Mouse (Mus musculus): ENCODE measurements around the gene Sugp2. TPM values are rescaled to one million over a fixed set of nuclear protein-coding genes. Genes with fewer than 3 reads are reported as not detected.

The Sugp2 gene
- total RNA-seq, 1 experiment: 45.5 TPM

DNA sequence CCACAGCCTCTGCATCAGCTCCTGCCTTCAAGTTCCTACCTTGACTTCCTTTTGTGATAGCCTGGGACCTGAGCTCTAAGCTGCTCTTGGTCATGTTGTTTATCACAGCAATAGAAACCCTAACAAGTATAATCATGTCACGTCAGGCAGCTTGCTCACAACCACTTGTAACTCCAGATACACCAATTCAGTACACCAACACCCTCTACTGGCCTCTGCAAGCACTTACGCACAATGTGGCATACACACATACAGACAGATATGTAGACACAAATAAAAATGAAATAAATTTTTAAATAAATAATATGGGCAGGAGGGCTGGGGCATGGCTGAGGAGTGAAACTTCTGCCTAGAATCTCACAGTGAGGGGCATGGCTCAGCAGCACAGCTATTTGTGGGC is 38.3 kb upstream of the Sugp2 start:
- TF ChIP-seq CHD2 (IDR thresholded peaks at IDR 0.05; ENCODE audit: low read depth, low read length) (no peak), ZC3H11A (IDR thresholded peaks at IDR 0.05; ENCODE audit: borderline replicate concordance, low read depth, low read length) (no peak)
- H3K4me1 ChIP-seq (ENCODE audit: control insufficient read depth in 2 of 2, insufficient read depth in 2 of 2, low read length in 2 of 2, poor library complexity in 1 of 2): no peaks in the 10 kb centered on the region

DNA sequence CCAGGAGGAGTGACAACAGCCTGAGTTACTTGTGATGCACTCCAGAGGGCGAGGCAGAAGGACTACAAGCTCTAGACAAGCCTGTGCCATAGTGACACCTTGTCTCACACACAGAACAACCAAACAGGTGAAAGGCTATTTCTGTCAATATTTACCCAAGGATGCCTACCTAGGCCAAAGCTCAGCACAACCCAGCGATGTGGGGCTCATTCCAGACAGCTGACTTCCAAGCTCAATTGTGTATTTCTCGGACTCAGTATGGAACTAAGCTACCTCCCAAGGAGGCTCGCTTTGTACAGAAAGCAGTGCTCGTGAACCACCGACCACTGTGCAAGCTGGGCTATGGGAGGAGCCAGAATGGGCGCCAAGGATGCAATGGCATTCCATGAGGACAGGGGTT is 36.4 kb upstream of the Sugp2 start:
- no peaks in the 10 kb centered on the region for H3K9me3 ChIP-seq (ENCODE audit: control insufficient read depth, insufficient read depth, low read depth, low read length)
- no peak for TF ChIP-seq ZNF384 (IDR thresholded peaks at IDR 0.05; ENCODE audit: low read depth, low read length)
- TF ChIP-seq HCFC1 (IDR thresholded peaks at IDR 0.05; ENCODE audit: borderline replicate concordance, insufficient read depth, low read length): no peak
- TF ChIP-seq MAFK (IDR thresholded peaks at IDR 0.05; ENCODE audit: insufficient read depth, low read depth, low read length): no peak
- no peak for TF ChIP-seq ZC3H11A (IDR thresholded peaks at IDR 0.05; ENCODE audit: borderline replicate concordance, low read depth, low read length)
- TF ChIP-seq CHD2 (IDR thresholded peaks at IDR 0.05; ENCODE audit: low read depth, low read length): no peak
- in situ Hi-C loops (cut with MboI; ENCODE audit: low sequenced_read_pairs in 2 of 2, unreplicated experiment in 2 of 2): no loop called here
- no peaks in the 10 kb centered on the region for H3K36me3 ChIP-seq (ENCODE audit: control insufficient read depth, insufficient read depth, low read length, poor library complexity, severe bottlenecking)
- no peak overlapping the region for H3K27ac ChIP-seq (ENCODE audit: insufficient read depth, low read depth, low read length, poor library complexity, severe bottlenecking)
- no peak overlapping the region for H3K9ac ChIP-seq (ENCODE audit: insufficient read depth, low read depth, low read length, poor library complexity, severe bottlenecking)
- H3K4me3 ChIP-seq (ENCODE audit: insufficient read depth in 1 of 2, low read depth in 1 of 2, low read length in 2 of 2, poor library complexity in 1 of 2, severe bottlenecking in 1 of 2): no peak overlapping the region
- no peak for DNase-seq (ENCODE audit: low read depth, low spot score)
- H3K4me1 ChIP-seq (ENCODE audit: control insufficient read depth in 2 of 2, insufficient read depth in 2 of 2, low read length in 2 of 2, poor library complexity in 1 of 2): no peaks in the 10 kb centered on the region

More for the DNA sequence above, 38.3 kb upstream of the Sugp2 start:
- no peak for DNase-seq (ENCODE audit: low read depth, low spot score)
- no peaks in the 10 kb centered on the region for H3K9me3 ChIP-seq (ENCODE audit: control insufficient read depth, insufficient read depth, low read depth, low read length)
- no peak overlapping the region for H3K4me3 ChIP-seq (ENCODE audit: insufficient read depth in 1 of 2, low read depth in 1 of 2, low read length in 2 of 2, poor library complexity in 1 of 2, severe bottlenecking in 1 of 2)
- H3K27ac ChIP-seq (ENCODE audit: insufficient read depth, low read depth, low read length, poor library complexity, severe bottlenecking): no peak overlapping the region
- in situ Hi-C loops (cut with MboI; ENCODE audit: low sequenced_read_pairs in 2 of 2, unreplicated experiment in 2 of 2): no loop called here
- H3K9ac ChIP-seq (ENCODE audit: insufficient read depth, low read depth, low read length, poor library complexity, severe bottlenecking): no peak overlapping the region
- H3K36me3 ChIP-seq (ENCODE audit: control insufficient read depth, insufficient read depth, low read length, poor library complexity, severe bottlenecking): no peaks in the 10 kb centered on the region

GRCm38 (mm10) chr8:70200098-70200681 is 33.8 kb upstream of the Sugp2 start:
- no peak overlapping the region for H3K4me3 ChIP-seq (ENCODE audit: insufficient read depth in 1 of 2, low read depth in 1 of 2, low read length in 2 of 2, poor library complexity in 1 of 2, severe bottlenecking in 1 of 2)
- TF ChIP-seq CHD2 (IDR thresholded peaks at IDR 0.05; ENCODE audit: low read depth, low read length) (no peak), HCFC1 (IDR thresholded peaks at IDR 0.05; ENCODE audit: borderline replicate concordance, insufficient read depth, low read length) (no peak), ZNF384 (IDR thresholded peaks at IDR 0.05; ENCODE audit: low read depth, low read length) (no peak)
- in situ Hi-C loops (cut with MboI; ENCODE audit: low sequenced_read_pairs in 2 of 2, unreplicated experiment in 2 of 2): no loop called here

DNA sequence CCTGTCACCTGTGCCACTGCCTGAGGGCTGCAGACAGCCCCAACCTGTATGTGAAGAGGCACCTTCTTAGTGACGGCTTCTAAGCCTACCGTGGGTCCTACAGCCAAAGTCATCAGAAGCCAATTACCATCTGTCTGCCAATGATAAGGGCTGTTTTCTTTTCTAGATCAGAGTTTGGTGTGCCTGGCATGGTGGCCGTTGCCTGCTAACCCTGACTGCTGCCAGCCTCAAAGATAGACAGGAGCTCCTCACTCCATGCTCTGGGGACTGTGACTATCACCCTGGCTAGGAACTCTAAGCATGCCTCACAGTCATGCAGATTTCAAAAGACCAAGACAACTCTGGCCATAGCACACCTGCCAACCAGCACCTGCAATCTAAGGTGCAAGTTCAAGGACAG is 32.6 kb upstream of the Sugp2 start:
- TF ChIP-seq MAFK (IDR thresholded peaks at IDR 0.05; ENCODE audit: insufficient read depth, low read depth, low read length): no peak
- no peak for TF ChIP-seq ZNF384 (IDR thresholded peaks at IDR 0.05; ENCODE audit: low read depth, low read length)
- no peak for TF ChIP-seq ZC3H11A (IDR thresholded peaks at IDR 0.05; ENCODE audit: borderline replicate concordance, low read depth, low read length)
- TF ChIP-seq CHD2 (IDR thresholded peaks at IDR 0.05; ENCODE audit: low read depth, low read length): no peak
- TF ChIP-seq HCFC1 (IDR thresholded peaks at IDR 0.05; ENCODE audit: borderline replicate concordance, insufficient read depth, low read length): no peak
- Histone ChIP-seq H3K4me3 (ENCODE audit: insufficient read depth in 1 of 2, low read depth in 1 of 2, low read length in 2 of 2, poor library complexity in 1 of 2, severe bottlenecking in 1 of 2) (no peak overlapping the region), H3K27ac (ENCODE audit: insufficient read depth, low read depth, low read length, poor library complexity, severe bottlenecking) (no peak overlapping the region), H3K36me3 (ENCODE audit: control insufficient read depth, insufficient read depth, low read length, poor library complexity, severe bottlenecking) (no peaks in the 10 kb centered on the region), H3K9me3 (ENCODE audit: control insufficient read depth, insufficient read depth, low read depth, low read length) (no peaks in the 10 kb centered on the region), H3K9ac (ENCODE audit: insufficient read depth, low read depth, low read length, poor library complexity, severe bottlenecking) (no peak overlapping the region), H3K4me1 (ENCODE audit: control insufficient read depth in 2 of 2, insufficient read depth in 2 of 2, low read length in 2 of 2, poor library complexity in 1 of 2) (peaks cover 0 to 2% of the 10 kb centered on the region in 2 experiments; a peak in 1 of 4 replicates)
- in situ Hi-C loops (cut with MboI; ENCODE audit: low sequenced_read_pairs in 2 of 2, unreplicated experiment in 2 of 2): no loop called here
- no peak for DNase-seq (ENCODE audit: low read depth, low spot score)

More at GRCm38 (mm10) chr8:70200098-70200681, 33.8 kb upstream of the Sugp2 start:
- no peaks in the 10 kb centered on the region for H3K9me3 ChIP-seq (ENCODE audit: control insufficient read depth, insufficient read depth, low read depth, low read length)
- DNase-seq (ENCODE audit: low read depth, low spot score): no peak
- no peaks in the 10 kb centered on the region for H3K36me3 ChIP-seq (ENCODE audit: control insufficient read depth, insufficient read depth, low read length, poor library complexity, severe bottlenecking)
- no peak overlapping the region for H3K9ac ChIP-seq (ENCODE audit: insufficient read depth, low read depth, low read length, poor library complexity, severe bottlenecking)
- peaks cover 0 to 2% of the 10 kb centered on the region in 2 experiments; a peak in 1 of 4 replicates for H3K4me1 ChIP-seq (ENCODE audit: control insufficient read depth in 2 of 2, insufficient read depth in 2 of 2, low read length in 2 of 2, poor library complexity in 1 of 2)
- H3K27ac ChIP-seq (ENCODE audit: insufficient read depth, low read depth, low read length, poor library complexity, severe bottlenecking): no peak overlapping the region

GRCm38 (mm10) chr8:70203072-70203471 is 31.0 kb upstream of the Sugp2 start:
- peaks cover 0 to 2% of the 10 kb centered on the region in 2 experiments; a peak in 1 of 4 replicates for H3K4me1 ChIP-seq (ENCODE audit: control insufficient read depth in 2 of 2, insufficient read depth in 2 of 2, low read length in 2 of 2, poor library complexity in 1 of 2)
- H3K27ac ChIP-seq (ENCODE audit: insufficient read depth, low read depth, low read length, poor library complexity, severe bottlenecking): no peak overlapping the region
- H3K36me3 ChIP-seq (ENCODE audit: control insufficient read depth, insufficient read depth, low read length, poor library complexity, severe bottlenecking): no peaks in the 10 kb centered on the region
- H3K4me3 ChIP-seq (ENCODE audit: insufficient read depth in 1 of 2, low read depth in 1 of 2, low read length in 2 of 2, poor library complexity in 1 of 2, severe bottlenecking in 1 of 2): no peak overlapping the region
- DNase-seq (ENCODE audit: low read depth, low spot score): no peak
- H3K9ac ChIP-seq (ENCODE audit: insufficient read depth, low read depth, low read length, poor library complexity, severe bottlenecking): no peak overlapping the region
- in situ Hi-C loops (cut with MboI; ENCODE audit: low sequenced_read_pairs in 2 of 2, unreplicated experiment in 2 of 2): no loop called here
- H3K9me3 ChIP-seq (ENCODE audit: control insufficient read depth, insufficient read depth, low read depth, low read length): no peaks in the 10 kb centered on the region
- TF ChIP-seq CHD2 (IDR thresholded peaks at IDR 0.05; ENCODE audit: low read depth, low read length) (no peak), ZNF384 (IDR thresholded peaks at IDR 0.05; ENCODE audit: low read depth, low read length) (no peak), HCFC1 (IDR thresholded peaks at IDR 0.05; ENCODE audit: borderline replicate concordance, insufficient read depth, low read length) (no peak), MAFK (IDR thresholded peaks at IDR 0.05; ENCODE audit: insufficient read depth, low read depth, low read length) (no peak), ZC3H11A (IDR thresholded peaks at IDR 0.05; ENCODE audit: borderline replicate concordance, low read depth, low read length) (no peak)
